Mouse (Mus musculus) skeletal muscle tissue, adult 2 months (tissue): ENCODE results near the gene Cst13.
A peak's percentile ranks its signal among the peaks of the same experiment; 100 is the strongest.

ENCODE experiments used
- DNase-seq: peaks from one replicate; pipeline ENCODE4 v3.0.0-alpha.2; 2012; ENCODE audit warnings: low read depth, low spot score

Cst13 gene

GRCm38 (mm10) chr2:148874617-148875334 is 54.9 kb downstream of the Cst13 start:
- DNase-seq, result no peak

- DNase-seq, result peak; percentile 96
These were observed 55.5 kb downstream of the Cst13 start, which contains the start of gene Cst3 for GRCm38 (mm10) chr2:148875335-148875811. Gene Cst3, minus strand, starts transcription at chr2:148875692.

- DNase-seq, result peak; percentile 84
These were observed 57.3 kb downstream of the Cst13 start for GRCm38 (mm10) chr2:148877016-148877770.

GRCm38 (mm10) chr2:148878641-148879130 is 58.8 kb downstream of the Cst13 start:
- DNase-seq, result no peak

- DNase-seq, result peak; percentile 80
These were observed 59.3 kb downstream of the Cst13 start for GRCm38 (mm10) chr2:148879199-148879598.
